Mouse (Mus musculus): ENCODE measurements at regions not wholly inside any gene's neighbourhood (a gene's known extent, or its start where the extent isn't known, plus 50 kb on each side); places are given as distances from the start of the nearest gene placed in this dataset.

- DNase-seq: no peak
Observed at GRCm38 (mm10) chr11:35065959-35066414, 55.0 kb upstream of the Slit3 start.

GRCm38 (mm10) chr11:35057791-35058190, 63.2 kb upstream of the Slit3 start:
- no peak for DNase-seq

- DNase-seq: no peak
Observed at GRCm38 (mm10) chr11:35055496-35056125, 65.4 kb upstream of the Slit3 start.

- DNase-seq: peak in 1 of 2 experiments; percentile 21
Observed at GRCm38 (mm10) chr11:35053613-35053950, 67.4 kb upstream of the Slit3 start.

- no peak for DNase-seq
Observed at GRCm38 (mm10) chr11:35052856-35053612, 68.0 kb upstream of the Slit3 start.

GRCm38 (mm10) chr11:35049663-35050215, 71.3 kb upstream of the Slit3 start:
- DNase-seq: peak; percentile 0 to 23

GRCm38 (mm10) chr11:35044659-35045058, 76.4 kb upstream of the Slit3 start:
- no peak for DNase-seq

GRCm38 (mm10) chr11:35024448-35024847, 96.6 kb upstream of the Slit3 start:
- DNase-seq: no peak

GRCm38 (mm10) chr11:35023813-35024212, 97.2 kb upstream of the Slit3 start:
- DNase-seq: no peak

GRCm38 (mm10) chr11:35021990-35022625, 98.9 kb upstream of the Slit3 start:
- DNase-seq: no peak

- DNase-seq: no peak
Observed at GRCm38 (mm10) chr11:35016998-35017397, 104.0 kb upstream of the Slit3 start.

- DNase-seq: no peak
Observed at GRCm38 (mm10) chr11:35011521-35012476, 109.2 kb upstream of the Slit3 start.

GRCm38 (mm10) chr11:35006773-35007567, 114.1 kb upstream of the Slit3 start:
- DNase-seq: peak in 1 of 2 experiments; percentile 22

GRCm38 (mm10) chr11:35005143-35005542, 115.9 kb upstream of the Slit3 start:
- no peak for DNase-seq

- DNase-seq: no peak
Observed at GRCm38 (mm10) chr11:35004431-35004830, 116.6 kb upstream of the Slit3 start.

GRCm38 (mm10) chr11:35003956-35004355, 117.1 kb upstream of the Slit3 start:
- DNase-seq: peak in 1 of 2 experiments; percentile 11

GRCm38 (mm10) chr11:34997906-34998305, 123.1 kb upstream of the Slit3 start:
- no peak for DNase-seq

GRCm38 (mm10) chr11:34995515-34995914, 125.5 kb upstream of the Slit3 start:
- DNase-seq: no peak

GRCm38 (mm10) chr11:34982775-34983457, 138.1 kb upstream of the Slit3 start:
- DNase-seq: no peak

- DNase-seq: no peak
Observed at GRCm38 (mm10) chr11:34980210-34980609, 140.8 kb upstream of the Slit3 start.

GRCm38 (mm10) chr11:34977861-34978260, 143.2 kb upstream of the Slit3 start:
- DNase-seq: peak; percentile 36 to 60
